Mouse (Mus musculus): ENCODE measurements at regions not wholly inside any gene's neighbourhood (a gene's known extent, or its start where the extent isn't known, plus 50 kb on each side); places are given as distances from the start of the nearest gene placed in this dataset.

GRCm38 (mm10) chr9:76896347-76896746 lies 149.2 kb downstream of the Tinag start:
- Histone ChIP-seq H3K4me1 (replicated peaks; ENCODE audit: control insufficient read depth, insufficient read depth) (no peaks in the 10 kb centered on the region), H3K4me3 (ENCODE audit: low read depth, low read length) (no peak overlapping the region), H3K4me2 (replicated peaks; ENCODE audit: low read depth) (no peak overlapping the region), H3K27me3 (ENCODE audit: control insufficient read depth, insufficient read depth, low read length) (no peaks in the 10 kb centered on the region), H3K9ac (ENCODE audit: low read length) (no peak overlapping the region), H3K9me3 (ENCODE audit: control insufficient read depth, low read length) (no peaks in the 10 kb centered on the region), H3K36me3 (ENCODE audit: control insufficient read depth, insufficient read depth, low read length) (no peaks in the 10 kb centered on the region), H3K27ac (replicated peaks) (no peak overlapping the region)
- no peak for TF ChIP-seq EP300 (optimal IDR thresholded peaks at IDR 0.05)
- TF ChIP-seq CTCF (IDR thresholded peaks at IDR 0.05; ENCODE audit: low read depth), result no peak
- ATAC-seq (ENCODE audit: low FRiP score, low TSS enrichment) (no peak), DNase-seq (ENCODE audit: low spot score) (no peak)

- 15% methylated on average over 1 of the region's 1 CpGs for WGBS
- Histone ChIP-seq H3K9me3 (ENCODE audit: control insufficient read depth, low read length) (no peaks in the 10 kb centered on the region), H3K4me1 (replicated peaks; ENCODE audit: control insufficient read depth, insufficient read depth) (no peaks in the 10 kb centered on the region), H3K9ac (ENCODE audit: low read length) (no peak overlapping the region), H3K36me3 (ENCODE audit: control insufficient read depth, insufficient read depth, low read length) (no peaks in the 10 kb centered on the region), H3K4me2 (replicated peaks; ENCODE audit: low read depth) (no peak overlapping the region), H3K27ac (replicated peaks) (no peak overlapping the region), H3K27me3 (ENCODE audit: control insufficient read depth, insufficient read depth, low read length) (no peaks in the 10 kb centered on the region), H3K4me3 (ENCODE audit: low read depth, low read length) (no peak overlapping the region)
- DNase-seq (ENCODE audit: low spot score) (no peak), ATAC-seq (ENCODE audit: low FRiP score, low TSS enrichment) (no peak)
- TF ChIP-seq EP300 (optimal IDR thresholded peaks at IDR 0.05) (no peak), CTCF (IDR thresholded peaks at IDR 0.05; ENCODE audit: low read depth) (no peak)
Measured at GRCm38 (mm10) chr9:76881830-76882229, 163.8 kb downstream of the Tinag start.

- TF ChIP-seq CTCF (IDR thresholded peaks at IDR 0.05; ENCODE audit: low read depth) (no peak), EP300 (optimal IDR thresholded peaks at IDR 0.05) (no peak)
- H3K27ac ChIP-seq (replicated peaks), result no peak overlapping the region
- 81% methylated on average over 10 of the region's 10 CpGs for WGBS
- no peak overlapping the region for H3K4me2 ChIP-seq (replicated peaks; ENCODE audit: low read depth)
- H3K9ac ChIP-seq (ENCODE audit: low read length), result no peak overlapping the region
- no peaks in the 10 kb centered on the region for H3K9me3 ChIP-seq (ENCODE audit: control insufficient read depth, low read length)
- H3K4me3 ChIP-seq (ENCODE audit: low read depth, low read length), result no peak overlapping the region
- H3K27me3 ChIP-seq (ENCODE audit: control insufficient read depth, insufficient read depth, low read length), result no peaks in the 10 kb centered on the region
- no peaks in the 10 kb centered on the region for H3K36me3 ChIP-seq (ENCODE audit: control insufficient read depth, insufficient read depth, low read length)
- no peak for DNase-seq (ENCODE audit: low spot score)
- no peaks in the 10 kb centered on the region for H3K4me1 ChIP-seq (replicated peaks; ENCODE audit: control insufficient read depth, insufficient read depth)
- ATAC-seq (ENCODE audit: low FRiP score, low TSS enrichment), result no peak
Measured at GRCm38 (mm10) chr9:76876020-76876419, 169.6 kb downstream of the Tinag start.

- DNase-seq (ENCODE audit: low spot score) (no peak), ATAC-seq (ENCODE audit: low FRiP score, low TSS enrichment) (no peak)
- WGBS, result 82% methylated on average over 2 of the region's 2 CpGs
- Histone ChIP-seq H3K4me1 (replicated peaks; ENCODE audit: control insufficient read depth, insufficient read depth) (no peaks in the 10 kb centered on the region), H3K9ac (ENCODE audit: low read length) (no peak overlapping the region), H3K27me3 (ENCODE audit: control insufficient read depth, insufficient read depth, low read length) (no peaks in the 10 kb centered on the region), H3K9me3 (ENCODE audit: control insufficient read depth, low read length) (no peaks in the 10 kb centered on the region), H3K36me3 (ENCODE audit: control insufficient read depth, insufficient read depth, low read length) (no peaks in the 10 kb centered on the region), H3K4me3 (ENCODE audit: low read depth, low read length) (no peak overlapping the region), H3K27ac (replicated peaks) (no peak overlapping the region), H3K4me2 (replicated peaks; ENCODE audit: low read depth) (no peak overlapping the region)
- TF ChIP-seq CTCF (IDR thresholded peaks at IDR 0.05; ENCODE audit: low read depth) (no peak), EP300 (optimal IDR thresholded peaks at IDR 0.05) (no peak)
Measured at GRCm38 (mm10) chr9:76872418-76872817, 173.2 kb downstream of the Tinag start.

- TF ChIP-seq EP300 (optimal IDR thresholded peaks at IDR 0.05) (no peak), CTCF (IDR thresholded peaks at IDR 0.05; ENCODE audit: low read depth) (no peak)
- no peak for DNase-seq (ENCODE audit: low spot score)
- Histone ChIP-seq H3K27ac (replicated peaks) (no peak overlapping the region), H3K9ac (ENCODE audit: low read length) (no peak overlapping the region), H3K4me1 (replicated peaks; ENCODE audit: control insufficient read depth, insufficient read depth) (no peaks in the 10 kb centered on the region), H3K27me3 (ENCODE audit: control insufficient read depth, insufficient read depth, low read length) (no peaks in the 10 kb centered on the region), H3K4me3 (ENCODE audit: low read depth, low read length) (no peak overlapping the region), H3K4me2 (replicated peaks; ENCODE audit: low read depth) (no peak overlapping the region), H3K36me3 (ENCODE audit: control insufficient read depth, insufficient read depth, low read length) (no peaks in the 10 kb centered on the region), H3K9me3 (ENCODE audit: control insufficient read depth, low read length) (no peaks in the 10 kb centered on the region)
- no peak for ATAC-seq (ENCODE audit: low FRiP score, low TSS enrichment)
- 83% methylated on average over 2 of the region's 2 CpGs for WGBS
Measured at GRCm38 (mm10) chr9:76869635-76870034, 176.0 kb downstream of the Tinag start.

GRCm38 (mm10) chr9:76868633-76869032 lies 177.0 kb downstream of the Tinag start:
- Histone ChIP-seq H3K9me3 (ENCODE audit: control insufficient read depth, low read length) (no peaks in the 10 kb centered on the region), H3K4me2 (replicated peaks; ENCODE audit: low read depth) (no peak overlapping the region), H3K36me3 (ENCODE audit: control insufficient read depth, insufficient read depth, low read length) (no peaks in the 10 kb centered on the region), H3K9ac (ENCODE audit: low read length) (no peak overlapping the region), H3K27me3 (ENCODE audit: control insufficient read depth, insufficient read depth, low read length) (no peaks in the 10 kb centered on the region), H3K27ac (replicated peaks) (no peak overlapping the region), H3K4me1 (replicated peaks; ENCODE audit: control insufficient read depth, insufficient read depth) (no peaks in the 10 kb centered on the region), H3K4me3 (ENCODE audit: low read depth, low read length) (no peak overlapping the region)
- DNase-seq (ENCODE audit: low spot score) (no peak), ATAC-seq (ENCODE audit: low FRiP score, low TSS enrichment) (no peak)
- 72% methylated on average over 1 of the region's 1 CpGs for WGBS
- TF ChIP-seq EP300 (optimal IDR thresholded peaks at IDR 0.05) (no peak), CTCF (IDR thresholded peaks at IDR 0.05; ENCODE audit: low read depth) (no peak)

All from stomach, postnatal 0 days (tissue).